Mouse (Mus musculus): Measurements from ENCODE around the gene Ap1g1.
A peak's percentile ranks its signal among the peaks of the same experiment; 100 is the strongest.

Gene Ap1g1

GRCm38 (mm10) chr8:109780548-109780947 lies 2.2 kb downstream of the Ap1g1 start:
- DNase-seq (ENCODE audit: low spot score in 2 of 2): no peak

- DNase-seq (ENCODE audit: low spot score in 2 of 2): no peak
Observed at GRCm38 (mm10) chr8:109790938-109791337, 12.6 kb downstream of the Ap1g1 start.

- no peak for DNase-seq (ENCODE audit: low spot score in 2 of 2)
Observed at GRCm38 (mm10) chr8:109795166-109795565, 16.8 kb downstream of the Ap1g1 start.

GRCm38 (mm10) chr8:109798721-109799120 lies 20.4 kb downstream of the Ap1g1 start:
- DNase-seq (ENCODE audit: low spot score in 2 of 2): no peak

- no peak for DNase-seq (ENCODE audit: low spot score in 2 of 2)
Observed at GRCm38 (mm10) chr8:109799245-109799644, 20.9 kb downstream of the Ap1g1 start.

- DNase-seq (ENCODE audit: low spot score in 2 of 2): no peak
Observed at GRCm38 (mm10) chr8:109800325-109800724, 22.0 kb downstream of the Ap1g1 start.

- no peak for DNase-seq (ENCODE audit: low spot score in 2 of 2)
Observed at GRCm38 (mm10) chr8:109803211-109803610, 24.9 kb downstream of the Ap1g1 start.

- DNase-seq (ENCODE audit: low spot score in 2 of 2): no peak
Observed at GRCm38 (mm10) chr8:109803801-109804200, 25.4 kb downstream of the Ap1g1 start.

GRCm38 (mm10) chr8:109806522-109806921 lies 28.2 kb downstream of the Ap1g1 start:
- DNase-seq (ENCODE audit: low spot score in 2 of 2): no peak

- DNase-seq (ENCODE audit: low spot score in 2 of 2): peak; percentile 16 to 37
Observed at GRCm38 (mm10) chr8:109807401-109808119, 29.2 kb downstream of the Ap1g1 start.

GRCm38 (mm10) chr8:109808120-109808447 lies 29.7 kb downstream of the Ap1g1 start:
- DNase-seq (ENCODE audit: low spot score in 2 of 2): no peak

- no peak for DNase-seq (ENCODE audit: low spot score in 2 of 2)
Observed at GRCm38 (mm10) chr8:109810434-109810833, 32.1 kb downstream of the Ap1g1 start.

- DNase-seq (ENCODE audit: low spot score in 2 of 2): no peak
Observed at GRCm38 (mm10) chr8:109815268-109815667, 36.9 kb downstream of the Ap1g1 start.

- DNase-seq (ENCODE audit: low spot score in 2 of 2): no peak
Observed at GRCm38 (mm10) chr8:109817933-109818332, 39.6 kb downstream of the Ap1g1 start.

- no peak for DNase-seq (ENCODE audit: low spot score in 2 of 2)
Observed at GRCm38 (mm10) chr8:109823561-109823960, 45.2 kb downstream of the Ap1g1 start.

- no peak for DNase-seq (ENCODE audit: low spot score in 2 of 2)
Observed at GRCm38 (mm10) chr8:109839822-109840221, 61.5 kb downstream of the Ap1g1 start.

- DNase-seq (ENCODE audit: low spot score in 2 of 2): no peak
Observed at GRCm38 (mm10) chr8:109842468-109842867, 64.1 kb downstream of the Ap1g1 start.

GRCm38 (mm10) chr8:109847866-109848265 lies 69.5 kb downstream of the Ap1g1 start:
- DNase-seq (ENCODE audit: low spot score in 2 of 2): no peak

GRCm38 (mm10) chr8:109848981-109849380 lies 70.6 kb downstream of the Ap1g1 start:
- no peak for DNase-seq (ENCODE audit: low spot score in 2 of 2)

- DNase-seq (ENCODE audit: low spot score in 2 of 2): peak; percentile 30 to 41
Observed at GRCm38 (mm10) chr8:109853423-109853822, 75.1 kb downstream of the Ap1g1 start.

- DNase-seq (ENCODE audit: low spot score in 2 of 2): no peak
Observed at GRCm38 (mm10) chr8:109854522-109854921, 76.2 kb downstream of the Ap1g1 start.

GRCm38 (mm10) chr8:109855451-109855850 lies 77.1 kb downstream of the Ap1g1 start:
- no peak for DNase-seq (ENCODE audit: low spot score in 2 of 2)

GRCm38 (mm10) chr8:109863398-109863797 lies 85.0 kb downstream of the Ap1g1 start:
- DNase-seq (ENCODE audit: low spot score in 2 of 2): no peak

- DNase-seq (ENCODE audit: low spot score in 2 of 2): no peak
Observed at GRCm38 (mm10) chr8:109864798-109865197, 86.4 kb downstream of the Ap1g1 start.

Measured in right cerebral cortex, postnatal 36 days (tissue).